Mouse (Mus musculus) ES-E14 (cell line): ENCODE results near the gene Rtn3.

ENCODE experiments used
- CHD2 ChIP-seq: IDR thresholded peaks from 2 replicates; pipeline ENCODE4 v1.6.1; 2014; ENCODE audit warnings: mild to moderate bottlenecking, low read depth, low read length, inconsistent platforms
- HCFC1 ChIP-seq: IDR thresholded peaks from 2 replicates; pipeline ENCODE4 v1.6.1; 2012; ENCODE audit warnings: low read length, inconsistent platforms, borderline replicate concordance; ENCODE audit not compliant: insufficient read depth

GRCm38 (mm10) chr19:7416834-7417735, 66.0 kb downstream of the Rtn3 start, which contains the start of gene 2700081O15Rik:
- TF ChIP-seq HCFC1, result 0 out of 2 replicates have a peak, but pooled peaks have one; percentile 40
- TF ChIP-seq CHD2, result no peak
